Mouse (Mus musculus): ENCODE measurements at regions not wholly inside any gene's neighbourhood (a gene's known extent, or its start where the extent isn't known, plus 50 kb on each side); places are given as distances from the start of the nearest gene placed in this dataset.

DNA sequence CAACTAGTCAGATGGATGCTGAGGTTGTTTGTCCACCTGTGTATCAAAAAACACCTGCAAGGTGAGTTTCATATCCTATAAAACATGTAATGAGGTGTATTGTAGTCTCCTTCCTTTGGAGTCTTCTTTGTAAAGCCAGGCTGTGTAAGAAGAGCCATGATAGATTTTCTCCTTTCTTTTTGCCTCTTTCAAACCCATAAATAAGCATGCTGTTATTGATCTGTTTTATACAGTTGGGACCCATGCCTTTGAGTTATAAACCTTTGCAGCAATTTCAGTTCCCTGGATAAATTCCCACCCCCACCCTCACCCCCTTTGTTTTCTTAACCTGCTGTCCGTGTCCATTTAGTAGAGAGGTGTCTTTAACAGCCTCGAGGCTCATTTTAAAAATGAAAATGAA is 131.0 kb upstream of the Rgs17 start:
- DNase-seq (ENCODE audit: low spot score in 2 of 2): no peak

- DNase-seq (ENCODE audit: low spot score in 2 of 2): no peak
These were observed 121.2 kb upstream of the Rgs17 start for GRCm38 (mm10) chr10:6043358-6043757.

- no peak for DNase-seq (ENCODE audit: low spot score in 2 of 2)
These were observed 117.6 kb upstream of the Rgs17 start for GRCm38 (mm10) chr10:6039771-6040170.

- DNase-seq (ENCODE audit: low spot score in 2 of 2): peak; percentile 77 to 81
These were observed 113.7 kb upstream of the Rgs17 start for GRCm38 (mm10) chr10:6035792-6036487.

DNA sequence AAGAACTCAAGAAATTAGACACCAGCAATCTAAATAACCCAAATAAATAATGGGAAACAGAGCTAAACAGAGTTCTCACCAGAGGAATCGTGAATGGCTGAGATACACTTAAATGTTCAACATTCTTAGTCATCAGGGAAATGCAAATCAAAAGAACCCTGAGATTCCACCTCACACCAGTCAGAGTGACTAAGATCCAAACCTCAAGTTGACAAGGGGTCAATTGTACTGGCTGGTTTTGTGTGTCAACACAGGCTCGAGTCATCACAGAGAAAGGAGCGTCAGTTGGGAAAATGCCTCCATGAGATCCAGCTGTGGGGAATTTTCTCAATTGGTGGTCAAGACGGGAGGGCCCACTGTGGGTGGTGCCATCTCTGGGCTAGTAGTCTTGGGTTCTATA is 110.3 kb upstream of the Rgs17 start:
- DNase-seq (ENCODE audit: low spot score in 2 of 2): no peak

- no peak for DNase-seq (ENCODE audit: low spot score in 2 of 2)
These were observed 105.4 kb upstream of the Rgs17 start for GRCm38 (mm10) chr10:6027551-6027950.

GRCm38 (mm10) chr10:6026317-6026716 is 104.1 kb upstream of the Rgs17 start:
- DNase-seq (ENCODE audit: low spot score in 2 of 2): no peak

DNA sequence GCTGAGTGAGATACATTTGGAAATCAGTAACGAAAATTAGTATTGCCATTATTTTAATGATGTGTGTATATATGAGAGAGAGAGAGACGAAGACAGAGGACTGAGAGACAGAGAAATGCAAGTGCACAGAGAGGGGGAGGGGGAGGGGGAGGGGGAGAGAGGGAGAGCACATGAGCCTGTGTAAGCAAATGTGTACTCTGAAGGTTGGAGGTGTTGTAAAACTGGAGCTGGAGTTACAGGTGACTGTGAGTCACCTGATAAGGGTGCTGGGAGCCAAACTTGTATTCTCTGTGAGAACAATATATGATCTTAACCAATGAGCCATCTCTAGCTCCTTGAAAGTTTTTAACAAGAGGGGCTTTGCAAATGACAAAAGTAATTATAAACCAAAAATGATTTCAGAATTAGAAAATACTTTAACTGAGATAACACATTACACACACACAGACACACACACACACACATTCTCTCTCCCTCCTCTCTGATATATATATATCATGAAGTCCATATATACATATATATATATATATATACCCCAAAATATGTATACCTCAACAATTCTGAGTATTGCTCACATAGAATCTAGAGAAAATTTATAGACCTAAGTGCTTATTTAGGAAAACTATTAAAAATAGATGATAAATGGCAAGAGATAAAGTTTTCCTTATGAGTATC is 100.5 kb upstream of the Rgs17 start:
- DNase-seq (ENCODE audit: low spot score in 2 of 2): no peak

DNA sequence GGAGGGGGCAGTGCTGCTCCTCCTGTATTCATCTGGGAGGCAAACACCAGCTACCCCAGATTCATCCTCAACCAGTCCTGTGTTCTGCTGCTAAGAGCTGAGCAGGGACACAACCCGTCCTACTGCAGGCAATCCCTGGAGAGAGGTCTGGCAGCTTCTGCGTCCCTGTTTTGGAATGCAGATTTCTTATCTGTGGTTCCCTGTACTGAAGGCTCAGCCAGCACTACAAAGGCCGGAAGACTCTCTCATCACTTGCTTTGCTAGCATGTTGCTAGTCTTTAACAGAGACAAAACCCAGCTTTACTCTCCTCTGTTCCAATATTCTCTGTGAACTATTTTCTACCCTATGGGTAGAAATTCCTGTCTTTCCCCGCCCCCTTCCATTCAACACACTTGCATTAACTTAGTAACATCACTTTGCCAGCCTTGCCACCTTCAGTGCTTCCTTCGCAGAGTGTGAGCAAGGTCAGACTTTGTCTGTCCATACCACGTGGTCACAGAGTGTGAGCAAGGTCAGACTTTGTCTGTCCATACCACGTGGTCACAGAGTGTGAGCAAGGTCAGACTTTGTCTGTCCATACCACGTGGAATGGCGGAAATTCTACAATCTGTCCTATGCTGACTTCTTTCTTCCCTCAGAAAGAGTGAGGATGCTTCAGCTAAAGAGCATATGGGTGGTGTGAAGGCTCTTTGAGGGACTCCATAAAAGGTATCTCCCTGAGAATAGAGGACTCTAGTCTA is 98.9 kb upstream of the Rgs17 start:
- DNase-seq (ENCODE audit: low spot score in 2 of 2): no peak

- no peak for DNase-seq (ENCODE audit: low spot score in 2 of 2)
These were observed 91.5 kb upstream of the Rgs17 start for GRCm38 (mm10) chr10:6013743-6014142.

- peak in 1 of 2 experiments; percentile 6 for DNase-seq (ENCODE audit: low spot score in 2 of 2)
These were observed 89.3 kb upstream of the Rgs17 start for GRCm38 (mm10) chr10:6011541-6011940.

- DNase-seq (ENCODE audit: low spot score in 2 of 2): no peak
These were observed 88.8 kb upstream of the Rgs17 start for GRCm38 (mm10) chr10:6011029-6011428.

DNA sequence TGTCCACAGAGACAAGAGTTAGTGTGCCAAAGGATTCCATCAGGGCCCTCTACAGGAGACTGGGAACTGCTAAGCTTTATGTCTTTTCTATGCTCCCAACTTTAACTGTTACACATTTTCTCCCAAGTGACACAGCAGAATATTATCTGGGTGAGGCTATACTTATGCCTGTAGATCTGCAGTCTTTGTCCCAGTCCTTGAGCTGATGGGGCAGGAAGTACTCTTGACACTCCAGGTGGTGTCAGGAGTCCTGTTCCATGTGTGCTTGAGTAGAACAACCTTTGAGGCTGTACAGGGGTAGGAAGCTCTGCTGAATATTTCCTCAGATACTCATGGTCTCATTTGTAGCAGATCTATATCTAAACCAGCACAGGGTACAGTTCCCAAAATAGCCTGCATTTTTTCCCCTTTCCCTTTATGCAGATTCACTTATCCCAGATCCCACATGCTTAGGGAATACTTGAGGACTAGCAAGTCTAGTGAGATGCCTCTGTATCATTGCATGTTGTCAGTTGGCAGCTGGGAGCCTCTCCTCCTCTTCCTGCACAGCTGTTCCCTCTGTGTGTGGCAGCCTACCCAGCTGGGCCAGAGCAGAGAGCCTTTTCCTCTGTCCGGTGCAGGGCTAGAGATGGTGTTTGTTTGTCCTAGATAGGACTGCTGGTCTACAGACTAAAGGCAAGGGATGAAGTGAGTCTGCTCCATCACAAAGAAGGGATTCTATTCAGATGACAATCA is 85.2 kb upstream of the Rgs17 start:
- DNase-seq (ENCODE audit: low spot score in 2 of 2): no peak

- DNase-seq (ENCODE audit: low spot score in 2 of 2): no peak
These were observed 59.2 kb upstream of the Rgs17 start for GRCm38 (mm10) chr10:5981433-5981832.

- DNase-seq (ENCODE audit: low spot score in 2 of 2): no peak
These were observed 56.3 kb upstream of the Rgs17 start for GRCm38 (mm10) chr10:5978534-5978933.

Data from layer of hippocampus, postnatal 14 days (tissue).